Mouse (Mus musculus) lung, postnatal 0 days (tissue): ENCODE results near the gene Kcnb1.

Experiments used
- CTCF ChIP-seq: IDR thresholded peaks from 2 replicates; pipeline ENCODE4 v1.5.1; 2016; ENCODE audit warnings: antibody characterized with exemption, mild to moderate bottlenecking
- EP300 ChIP-seq: IDR thresholded peaks from 2 replicates; pipeline ENCODE4 v1.6.1; 2016; ENCODE audit warnings: antibody characterized with exemption, mild to moderate bottlenecking, control low read depth

GRCm38 (mm10) chr2:167143914-167144313, 46.0 kb downstream of the Kcnb1 start:
- TF ChIP-seq CTCF (no peak), EP300 (no peak)
